Mouse (Mus musculus): ENCODE measurements at regions not wholly inside any gene's neighbourhood (a gene's known extent, or its start where the extent isn't known, plus 50 kb on each side); places are given as distances from the start of the nearest gene placed in this dataset.

DNA sequence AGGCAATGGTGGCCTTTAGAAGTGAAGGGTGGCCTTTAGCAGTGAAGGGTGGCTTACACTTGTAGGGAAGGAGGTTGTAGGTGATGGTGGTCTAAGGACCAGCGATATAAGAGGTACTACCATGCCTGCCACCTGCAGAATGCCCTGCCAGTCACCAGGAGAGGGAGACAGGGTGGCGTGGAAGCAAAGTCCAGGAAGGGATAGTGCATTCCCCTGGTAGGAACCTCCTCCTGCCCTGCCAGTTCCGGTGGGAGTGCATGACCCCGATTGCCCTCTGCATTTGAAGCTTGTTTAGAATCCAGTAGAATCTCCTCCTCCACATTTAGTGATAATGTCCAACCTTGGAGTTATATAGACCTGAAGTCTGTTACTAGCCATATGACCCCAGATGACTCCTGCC lies 127.7 kb upstream of the Id2 start:
- ATAC-seq (replicated peaks): no peak
- 91% methylated on average over 4 of the region's 4 CpGs for WGBS
- no peak overlapping the region for H3K4me2 ChIP-seq (replicated peaks)
- H3K27ac ChIP-seq (replicated peaks): no peak overlapping the region
- no peak overlapping the region for H3K9ac ChIP-seq (replicated peaks)
- H3K36me3 ChIP-seq: no peaks in the 10 kb centered on the region
- H3K9me3 ChIP-seq: no peaks in the 10 kb centered on the region
- H3K27me3 ChIP-seq: no peaks in the 10 kb centered on the region
- H3K4me1 ChIP-seq: no peaks in the 10 kb centered on the region; the same call in 1 of the 2 replicates
- no peak overlapping the region for H3K4me3 ChIP-seq

DNA sequence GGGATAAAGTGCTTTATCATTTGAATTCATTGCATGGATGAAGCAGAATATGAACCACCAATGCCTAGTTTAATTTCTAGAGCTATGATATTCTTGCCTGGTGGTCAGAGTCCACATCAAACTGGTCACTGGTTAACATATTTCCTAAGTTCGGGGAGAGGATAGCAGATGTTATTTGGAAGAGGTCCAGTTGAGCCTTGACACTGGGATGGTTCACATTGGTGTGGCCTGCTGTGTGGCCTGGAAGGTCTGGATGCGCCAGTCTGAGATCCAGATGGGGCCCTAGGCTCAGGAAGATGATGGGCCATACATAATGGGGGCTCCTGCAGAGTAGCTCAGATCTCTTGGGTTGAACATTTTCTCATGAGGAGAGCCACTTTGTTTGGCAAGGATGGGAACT lies 127.3 kb upstream of the Id2 start:
- no peaks in the 10 kb centered on the region for H3K9me3 ChIP-seq
- no peak overlapping the region for H3K9ac ChIP-seq (replicated peaks)
- WGBS: 92% methylated on average over 2 of the region's 2 CpGs
- ATAC-seq (replicated peaks): no peak
- H3K4me1 ChIP-seq: peaks cover 3% of the 10 kb centered on the region; the same call in 1 of the 2 replicates
- H3K27ac ChIP-seq (replicated peaks): no peak overlapping the region
- H3K27me3 ChIP-seq: no peaks in the 10 kb centered on the region
- H3K36me3 ChIP-seq: no peaks in the 10 kb centered on the region
- no peak overlapping the region for H3K4me3 ChIP-seq
- no peak overlapping the region for H3K4me2 ChIP-seq (replicated peaks)

GRCm38 (mm10) chr12:25223539-25223938 lies 126.6 kb upstream of the Id2 start:
- Histone ChIP-seq H3K9ac (replicated peaks) (no peak overlapping the region), H3K4me1 (peaks cover 4% of the 10 kb centered on the region; the same call in 1 of the 2 replicates), H3K4me2 (replicated peaks) (no peak overlapping the region), H3K27ac (replicated peaks) (no peak overlapping the region), H3K36me3 (no peaks in the 10 kb centered on the region), H3K9me3 (no peaks in the 10 kb centered on the region), H3K27me3 (no peaks in the 10 kb centered on the region), H3K4me3 (no peak overlapping the region)
- 87% methylated on average over 4 of the region's 4 CpGs for WGBS
- ATAC-seq (replicated peaks): no peak

GRCm38 (mm10) chr12:25220780-25221106 lies 123.8 kb upstream of the Id2 start:
- peaks cover 4% of the 10 kb centered on the region; the same call in 1 of the 2 replicates for H3K4me1 ChIP-seq
- no peak overlapping the region for H3K27ac ChIP-seq (replicated peaks)
- no peaks in the 10 kb centered on the region for H3K27me3 ChIP-seq
- no peak for ATAC-seq (replicated peaks)
- H3K4me3 ChIP-seq: no peak overlapping the region
- no peaks in the 10 kb centered on the region for H3K9me3 ChIP-seq
- 22% methylated on average over 4 of the region's 4 CpGs for WGBS
- no peaks in the 10 kb centered on the region for H3K36me3 ChIP-seq
- no peak overlapping the region for H3K4me2 ChIP-seq (replicated peaks)
- H3K9ac ChIP-seq (replicated peaks): no peak overlapping the region

GRCm38 (mm10) chr12:25220096-25220779 lies 123.3 kb upstream of the Id2 start:
- no peaks in the 10 kb centered on the region for H3K27me3 ChIP-seq
- H3K9me3 ChIP-seq: no peaks in the 10 kb centered on the region
- H3K27ac ChIP-seq (replicated peaks): no peak overlapping the region
- H3K4me3 ChIP-seq: no peak overlapping the region
- H3K4me2 ChIP-seq (replicated peaks): no peak overlapping the region
- no peaks in the 10 kb centered on the region for H3K36me3 ChIP-seq
- H3K4me1 ChIP-seq: peaks cover 4% of the 10 kb centered on the region; the same call in 1 of the 2 replicates
- WGBS: 68% methylated on average over 9 of the region's 9 CpGs
- no peak overlapping the region for H3K9ac ChIP-seq (replicated peaks)
- no peak for ATAC-seq (replicated peaks)

DNA sequence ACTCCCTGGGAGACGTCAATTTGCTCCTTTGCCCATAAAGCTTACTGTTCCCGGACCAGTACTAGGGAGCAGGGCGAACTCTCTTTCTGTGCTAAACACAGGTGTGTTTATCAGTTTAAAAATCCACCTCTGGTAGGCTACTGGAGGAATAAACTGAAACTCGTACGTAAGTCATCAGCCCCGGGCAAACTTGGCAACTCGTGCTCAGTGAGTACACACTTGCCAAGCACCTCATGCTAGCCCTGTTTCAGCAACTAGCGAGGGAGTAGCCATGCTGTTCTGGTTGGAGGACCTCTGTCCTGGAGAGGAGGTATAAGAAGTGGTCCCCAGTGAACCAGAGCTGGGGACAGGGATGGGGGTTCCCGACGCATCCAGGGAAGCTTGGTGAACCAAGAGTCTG lies 122.6 kb upstream of the Id2 start:
- H3K4me1 ChIP-seq: peaks cover 4% of the 10 kb centered on the region; the same call in 1 of the 2 replicates
- H3K36me3 ChIP-seq: no peaks in the 10 kb centered on the region
- H3K27ac ChIP-seq (replicated peaks): no peak overlapping the region
- no peak overlapping the region for H3K9ac ChIP-seq (replicated peaks)
- no peak for ATAC-seq (replicated peaks)
- H3K4me3 ChIP-seq: no peak overlapping the region
- H3K4me2 ChIP-seq (replicated peaks): no peak overlapping the region
- 76% methylated on average over 10 of the region's 10 CpGs for whole genome bisulfite sequencing
- H3K9me3 ChIP-seq: no peaks in the 10 kb centered on the region
- no peaks in the 10 kb centered on the region for H3K27me3 ChIP-seq

GRCm38 (mm10) chr12:25216792-25217516 lies 120.0 kb upstream of the Id2 start:
- ATAC-seq (replicated peaks): no peak
- Histone ChIP-seq H3K36me3 (no peaks in the 10 kb centered on the region), H3K4me3 (no peak overlapping the region), H3K4me2 (replicated peaks) (no peak overlapping the region), H3K4me1 (peaks cover 4% of the 10 kb centered on the region; the same call in 1 of the 2 replicates), H3K9ac (replicated peaks) (no peak overlapping the region), H3K27me3 (no peaks in the 10 kb centered on the region), H3K9me3 (no peaks in the 10 kb centered on the region), H3K27ac (replicated peaks) (no peak overlapping the region)
- 34% methylated on average over 5 of the region's 5 CpGs for WGBS

GRCm38 (mm10) chr12:25215266-25215665 lies 118.3 kb upstream of the Id2 start:
- Histone ChIP-seq H3K27me3 (no peaks in the 10 kb centered on the region), H3K4me3 (no peak overlapping the region), H3K36me3 (no peaks in the 10 kb centered on the region), H3K9me3 (no peaks in the 10 kb centered on the region), H3K9ac (replicated peaks) (no peak overlapping the region), H3K4me1 (0 out of 2 replicates have a peak, but pooled peaks cover 4% of the 10 kb centered on the region), H3K27ac (replicated peaks) (no peak overlapping the region), H3K4me2 (replicated peaks) (no peak overlapping the region)
- ATAC-seq (replicated peaks): no peak
- WGBS: 60% methylated on average over 5 of the region's 5 CpGs

DNA sequence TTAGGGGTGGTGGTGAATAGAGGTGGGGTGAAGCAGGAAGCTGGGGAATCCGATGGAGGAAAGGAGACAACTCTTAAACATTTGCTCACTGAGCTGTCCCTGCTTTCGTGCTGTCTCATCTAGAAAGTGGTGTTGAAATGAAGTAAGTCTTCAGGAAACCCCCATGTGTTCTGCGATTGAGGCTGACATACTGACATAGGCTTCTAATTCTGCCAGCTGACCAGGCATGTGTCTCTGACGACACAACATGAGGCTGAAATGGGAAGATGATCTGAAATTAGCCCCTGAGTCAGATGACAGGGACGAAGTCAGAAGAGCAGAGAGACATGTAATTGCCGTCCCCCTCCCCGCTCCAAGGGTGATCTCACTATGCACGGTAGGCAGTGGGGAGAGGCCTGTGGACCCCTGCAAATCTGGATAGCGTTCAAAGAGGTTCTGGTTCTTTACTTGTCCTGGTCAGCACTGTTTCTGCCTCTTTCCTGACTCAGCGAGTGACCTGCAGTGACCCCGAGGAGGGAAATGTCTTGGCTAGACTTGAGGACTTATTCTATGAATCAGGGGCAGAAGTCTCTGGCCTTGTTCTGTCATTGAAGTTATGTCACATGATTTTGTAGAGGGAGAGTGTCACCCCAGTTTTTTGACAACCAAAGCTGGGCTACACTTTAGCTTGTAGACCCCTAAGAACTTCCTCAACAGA lies 117.0 kb upstream of the Id2 start:
- Histone ChIP-seq H3K4me3 (no peak overlapping the region), H3K4me1 (no peaks in the 10 kb centered on the region), H3K27me3 (no peaks in the 10 kb centered on the region), H3K27ac (replicated peaks) (no peak overlapping the region), H3K9ac (replicated peaks) (no peak overlapping the region), H3K36me3 (no peaks in the 10 kb centered on the region), H3K4me2 (replicated peaks) (no peak overlapping the region), H3K9me3 (no peaks in the 10 kb centered on the region)
- ATAC-seq (replicated peaks): no peak
- 88% methylated on average over 11 of the region's 11 CpGs for WGBS

- WGBS: 86% methylated on average over 6 of the region's 6 CpGs
- Histone ChIP-seq H3K4me2 (replicated peaks) (no peak overlapping the region), H3K4me3 (no peak overlapping the region), H3K9ac (replicated peaks) (no peak overlapping the region), H3K27ac (replicated peaks) (no peak overlapping the region), H3K4me1 (no peaks in the 10 kb centered on the region), H3K9me3 (no peaks in the 10 kb centered on the region), H3K27me3 (no peaks in the 10 kb centered on the region), H3K36me3 (no peaks in the 10 kb centered on the region)
- no peak for ATAC-seq (replicated peaks)
Measured at GRCm38 (mm10) chr12:25211331-25211730, 114.4 kb upstream of the Id2 start.

DNA sequence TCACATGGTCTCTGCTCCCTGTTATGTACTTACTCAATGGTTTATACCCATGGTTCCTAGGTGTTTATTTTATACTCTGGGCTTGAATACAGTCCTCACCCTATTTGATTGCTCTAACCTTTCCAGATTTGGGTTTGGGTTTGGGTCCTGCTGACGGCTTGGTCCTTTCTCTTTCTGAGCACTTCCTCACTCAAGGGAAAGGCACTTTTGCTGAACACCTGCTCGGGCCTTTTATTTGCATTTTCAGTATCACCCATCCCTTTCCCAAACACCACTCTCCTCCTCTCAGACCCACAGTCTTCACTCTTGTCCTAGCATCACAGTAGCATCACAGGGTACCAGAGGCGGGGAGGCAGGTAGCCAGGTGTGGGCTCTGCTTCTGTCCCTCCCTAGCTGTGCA lies 113.7 kb upstream of the Id2 start:
- Histone ChIP-seq H3K36me3 (no peaks in the 10 kb centered on the region), H3K4me2 (replicated peaks) (no peak overlapping the region), H3K27me3 (no peaks in the 10 kb centered on the region), H3K27ac (replicated peaks) (no peak overlapping the region), H3K4me3 (no peak overlapping the region), H3K9me3 (no peaks in the 10 kb centered on the region), H3K9ac (replicated peaks) (no peak overlapping the region), H3K4me1 (no peaks in the 10 kb centered on the region)
- ATAC-seq (replicated peaks): no peak
- 92% methylated on average over 3 of the region's 3 CpGs for WGBS

DNA sequence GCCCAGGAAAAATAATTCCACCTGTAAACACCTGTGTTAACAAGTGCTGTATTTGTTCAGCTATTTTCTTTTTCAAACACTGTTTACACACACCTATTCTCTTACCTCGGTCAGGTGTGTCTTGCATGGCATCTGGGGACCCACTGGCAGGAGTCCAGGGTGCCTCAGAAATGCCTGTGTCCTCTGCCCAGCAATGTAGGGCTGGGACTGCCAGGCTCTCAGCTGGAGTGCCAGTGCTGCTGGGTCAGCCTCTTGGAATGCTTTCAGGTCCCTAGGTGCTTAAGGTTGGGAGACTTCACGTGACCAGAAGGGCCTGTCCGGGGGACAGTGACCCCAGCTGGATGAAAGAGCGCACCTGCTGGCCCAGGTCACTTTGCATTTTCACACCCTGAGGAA lies 112.4 kb upstream of the Id2 start:
- H3K27me3 ChIP-seq: no peaks in the 10 kb centered on the region
- H3K4me1 ChIP-seq: no peaks in the 10 kb centered on the region
- no peak overlapping the region for H3K27ac ChIP-seq (replicated peaks)
- H3K4me2 ChIP-seq (replicated peaks): no peak overlapping the region
- ATAC-seq (replicated peaks): no peak
- H3K4me3 ChIP-seq: no peak overlapping the region
- no peak overlapping the region for H3K9ac ChIP-seq (replicated peaks)
- WGBS: 44% methylated on average over 4 of the region's 4 CpGs
- H3K9me3 ChIP-seq: no peaks in the 10 kb centered on the region
- no peaks in the 10 kb centered on the region for H3K36me3 ChIP-seq

All from forebrain, embryonic 15.5 days (tissue).